Mouse (Mus musculus) liver, embryonic 14.5 days (tissue): ENCODE data around the gene Asf1b. TPM values are rescaled to one million over a fixed set of nuclear protein-coding genes. Genes with fewer than 3 reads are reported as not detected.

ENCODE experiments used
- ATAC-seq: fragments of 200-750 bp; cut with Nextera tagmentation; 2 replicates; pipeline ENCODE4 v1.8.0; 2017; ENCODE audit warnings: moderate number of reproducible peaks, mild to moderate bottlenecking, moderate library complexity; ENCODE audit not compliant: insufficient read depth
- DNase-seq, 3 experiments: peaks; one replicate each; pipeline ENCODE4 v3.0.0-alpha.2; 2012 to 2013; ENCODE audit warnings: low read depth in 3 of 3, low spot score in 3 of 3
- H3K27ac ChIP-seq: fragments of 300-500 bp; sonication (generic); 2 replicates; pipeline ENCODE4 v1.5.1; 2014; ENCODE audit warnings: moderate library complexity, mild to moderate bottlenecking, control low read depth, inconsistent platforms
- H3K27me3 ChIP-seq: fragments of 300-500 bp; sonication (generic); 2 replicates; pipeline ENCODE4 v1.6.1; 2014; ENCODE audit warnings: mild to moderate bottlenecking, low read length, moderate library complexity; ENCODE audit not compliant: control insufficient read depth, insufficient read depth
- H3K36me3 ChIP-seq: fragments of 300-500 bp; sonication (generic); replicated peaks from 2 replicates; pipeline ENCODE4 v1.6.1; 2014; ENCODE audit warnings: low read depth; ENCODE audit not compliant: control insufficient read depth, insufficient read depth
- H3K4me1 ChIP-seq, 2 experiments: fragments of 200-500 bp in 1 of 2; fragments of 300-500 bp in 1 of 2; sonication (generic) in 1 of 2; replicated peaks; 2 replicates each; pipeline ENCODE4 v1.6.1; 2012 to 2014; ENCODE audit warnings: antibody characterized with exemption in 1 of 2, inconsistent platforms in 1 of 2, low read length in 1 of 2; ENCODE audit not compliant: control insufficient read depth in 2 of 2, insufficient read depth in 2 of 2
- H3K4me2 ChIP-seq: fragments of 300-500 bp; sonication (generic); 2 replicates; pipeline ENCODE4 v1.6.1; 2014; ENCODE audit warnings: low read depth, mild to moderate bottlenecking, control low read depth, moderate library complexity
- H3K4me3 ChIP-seq, 2 experiments: fragments of 200-500 bp in 1 of 2; fragments of 300-500 bp in 1 of 2; sonication (generic) in 1 of 2; 2 replicates each; pipeline ENCODE4 v1.5.1; 2012 to 2014; ENCODE audit warnings: low read depth in 2 of 2, low read length in 2 of 2, mild to moderate bottlenecking in 2 of 2, control low read depth in 1 of 2, inconsistent platforms in 1 of 2, moderate library complexity in 1 of 2; ENCODE audit not compliant: insufficient read depth in 1 of 2
- H3K9ac ChIP-seq: fragments of 300-500 bp; sonication (generic); replicated peaks from 2 replicates; pipeline ENCODE4 v1.6.1; 2014; ENCODE audit warnings: mild to moderate bottlenecking, control low read depth, moderate library complexity
- H3K9me3 ChIP-seq: fragments of 300-500 bp; sonication (generic); 2 replicates; pipeline ENCODE4 v1.6.1; 2016; ENCODE audit warnings: low read length, mixed read lengths; ENCODE audit not compliant: control insufficient read depth
- CTCF ChIP-seq: IDR thresholded peaks from 2 replicates; pipeline ENCODE4 v1.5.1; 2016; ENCODE audit warnings: antibody characterized with exemption, low read depth, control low read depth
- EP300 ChIP-seq: IDR thresholded peaks from 2 replicates; pipeline ENCODE4 v1.6.1; 2016; ENCODE audit warnings: antibody characterized with exemption, low read depth
- WGBS: fragments of 180-500 bp; shearing (Covaris S2); extraction: QIAGEN DNeasy Blood & Tissue Kit; methylation state at CpG from one replicate; pipeline ENCODE4 v1.1.7; 2014; ENCODE audit not compliant: insufficient replicate concordance; 5-methylcytosine and 5-hydroxymethylcytosine counted together
- polyA plus RNA-seq, 2 experiments: library from polyadenylated mRNA; depleted of rRNA in 1 of 2; stranded (reverse) in 1 of 2; unstranded in 1 of 2; fragments of >200 nt; fragmentation: Nextera tagmentation in 1 of 2; extraction: Ambion mirVana in 1 of 2; gene quantifications; 2 replicates each; pipeline versions ENCODE4 v1.2.1 to v1.2.3; 2012 to 2014

Gene Asf1b
- polyA plus RNA-seq, 2 experiments: 98.5 to 130 TPM

GRCm38 (mm10) chr8:83973161-83974031, 18.1 kb downstream of the Asf1b start:
- Histone ChIP-seq H3K27ac (no peak overlapping the region), H3K4me1 (peaks cover 0 to 19% of the 10 kb centered on the region in 2 experiments; a peak in 3 of 4 replicates), H3K9me3 (no peaks in the 10 kb centered on the region), H3K4me2 (peak overlapping the region; percentile 99), H3K36me3 (peaks cover 24% of the 10 kb centered on the region), H3K4me3 (peak overlapping the region; percentile 73 to 84), H3K27me3 (no peaks in the 10 kb centered on the region), H3K9ac (peak overlapping the region; percentile 75)
- TF ChIP-seq EP300: no peak
- TF ChIP-seq CTCF: no peak
- ATAC-seq (peak; percentile 34), DNase-seq (no peak)
- 7% methylated on average over 37 of the region's 37 CpGs for WGBS

GRCm38 (mm10) chr8:83974521-83974920, 19.2 kb downstream of the Asf1b start:
- Histone ChIP-seq H3K4me2 (no peak overlapping the region), H3K9ac (no peak overlapping the region), H3K4me3 (no peak overlapping the region), H3K4me1 (peaks cover 0 to 19% of the 10 kb centered on the region in 2 experiments; a peak in 3 of 4 replicates), H3K27me3 (no peaks in the 10 kb centered on the region), H3K36me3 (peaks cover 13% of the 10 kb centered on the region), H3K27ac (no peak overlapping the region), H3K9me3 (no peaks in the 10 kb centered on the region)
- 66% methylated on average over 4 of the region's 4 CpGs for WGBS
- ATAC-seq: no peak
- no peak for TF ChIP-seq EP300
- TF ChIP-seq CTCF: no peak
- no peak for DNase-seq

- H3K27ac ChIP-seq: no peak overlapping the region
- no peaks in the 10 kb centered on the region for H3K27me3 ChIP-seq
- DNase-seq (no peak), ATAC-seq (no peak)
- no peak overlapping the region for H3K4me2 ChIP-seq
- H3K4me3 ChIP-seq: no peak overlapping the region
- H3K9ac ChIP-seq: no peak overlapping the region
- peaks cover 0 to 19% of the 10 kb centered on the region in 2 experiments; a peak in 3 of 4 replicates for H3K4me1 ChIP-seq
- 71% methylated on average over 4 of the region's 4 CpGs for WGBS
- TF ChIP-seq EP300: no peak
- peak; percentile 82 for TF ChIP-seq CTCF
- no peaks in the 10 kb centered on the region for H3K9me3 ChIP-seq
- H3K36me3 ChIP-seq: peaks cover 4% of the 10 kb centered on the region
These were observed 20.9 kb downstream of the Asf1b start for GRCm38 (mm10) chr8:83976101-83976630.

- ATAC-seq: no peak
- Histone ChIP-seq H3K4me2 (no peak overlapping the region), H3K4me1 (peaks cover 0 to 14% of the 10 kb centered on the region in 2 experiments; a peak in 2 of 4 replicates), H3K9me3 (no peaks in the 10 kb centered on the region), H3K9ac (no peak overlapping the region), H3K4me3 (no peak overlapping the region), H3K27ac (no peak overlapping the region), H3K27me3 (no peaks in the 10 kb centered on the region), H3K36me3 (peaks cover 2% of the 10 kb centered on the region)
- no peak for DNase-seq
- TF ChIP-seq CTCF (peak; percentile 50), EP300 (no peak)
- WGBS: 73% methylated on average over 5 of the region's 5 CpGs
These were observed 21.6 kb downstream of the Asf1b start for GRCm38 (mm10) chr8:83976779-83977350.

- Histone ChIP-seq H3K4me3 (no peak overlapping the region), H3K4me2 (no peak overlapping the region), H3K27ac (no peak overlapping the region), H3K4me1 (peaks cover 0 to 13% of the 10 kb centered on the region in 2 experiments; a peak in 2 of 4 replicates), H3K9me3 (no peaks in the 10 kb centered on the region), H3K36me3 (peaks cover 2% of the 10 kb centered on the region), H3K9ac (no peak overlapping the region), H3K27me3 (no peaks in the 10 kb centered on the region)
- ATAC-seq (no peak), DNase-seq (no peak)
- no peak for TF ChIP-seq CTCF
- TF ChIP-seq EP300: no peak
- WGBS: 51% methylated on average over 6 of the region's 6 CpGs
These were observed 22.3 kb downstream of the Asf1b start for GRCm38 (mm10) chr8:83977646-83978045.
